Mouse (Mus musculus): ENCODE measurements at regions not wholly inside any gene's neighbourhood (a gene's known extent, or its start where the extent isn't known, plus 50 kb on each side); places are given as distances from the start of the nearest gene placed in this dataset.

DNA sequence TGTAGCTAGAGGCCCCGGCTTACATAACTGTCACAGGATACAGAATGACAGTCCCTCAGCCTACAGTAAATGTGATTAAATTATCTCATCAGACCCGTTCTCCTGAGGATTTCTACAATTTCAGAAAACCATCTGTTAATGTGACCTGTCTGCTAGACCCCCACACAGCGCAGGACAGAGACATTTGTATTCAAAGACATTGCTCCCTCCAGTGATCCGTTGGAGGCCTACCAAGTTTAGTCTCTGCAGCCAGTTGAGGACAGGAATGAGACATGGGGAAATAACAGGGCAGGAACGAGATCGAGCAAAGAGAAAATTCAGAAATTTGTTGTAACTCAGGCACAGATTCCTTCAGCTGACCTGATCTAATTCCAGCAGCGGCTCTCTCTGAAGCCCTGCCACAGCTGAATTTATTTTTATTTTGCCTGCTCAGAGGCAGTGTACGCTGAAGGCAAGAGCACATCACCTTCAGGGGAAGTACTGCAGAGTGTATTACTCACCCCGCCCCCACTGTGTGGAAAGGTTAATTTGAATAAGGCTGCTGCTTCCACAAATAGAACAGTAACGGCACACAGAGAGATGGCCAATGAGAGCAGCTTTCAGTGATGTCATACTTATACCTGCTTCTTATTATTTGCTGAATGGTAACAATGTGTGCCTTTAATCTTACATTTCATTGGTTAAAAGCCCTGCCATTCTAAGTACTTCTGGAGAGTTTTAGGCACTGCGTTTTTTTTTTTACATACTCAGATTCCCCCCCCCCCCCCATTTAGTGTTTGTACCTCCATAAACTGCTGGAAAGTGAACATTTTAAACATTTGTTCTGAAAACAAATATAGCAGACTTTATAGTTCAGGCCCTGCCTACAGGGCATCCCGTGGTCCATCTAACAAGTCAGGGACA lies 176.9 kb upstream of the Klf12 start:
- H3K4me1 ChIP-seq (ENCODE audit: control insufficient read depth, insufficient read depth, insufficient read length) = peaks cover 9% of the 10 kb centered on the region; the same call in 1 of the 2 replicates
- no peak for TF ChIP-seq CTCF (IDR thresholded peaks at IDR 0.05; ENCODE audit: extremely low read depth, insufficient read depth, insufficient read length, insufficient replicate concordance)
- no peak for TF ChIP-seq POLR2A (IDR thresholded peaks at IDR 0.05; ENCODE audit: low read depth, low read length)
- no peak overlapping the region; the same call in 1 of the 2 replicates for H3K27ac ChIP-seq (ENCODE audit: insufficient read depth, low read length)
- H3K27me3 ChIP-seq (ENCODE audit: control insufficient read depth, insufficient read depth, low read length) = no peaks in the 10 kb centered on the region
- 21% methylated on average over 12 of the region's 12 CpGs for WGBS
- no peaks in the 10 kb centered on the region for H3K36me3 ChIP-seq (ENCODE audit: control insufficient read depth, insufficient read depth, low read length)
- DNase-seq (ENCODE audit: low read depth in 1 of 2, low spot score in 2 of 2) = peak; percentile 65 to 71
- H3K4me3 ChIP-seq (ENCODE audit: extremely low read depth, insufficient read depth, insufficient read length) = no peak overlapping the region

GRCm38 (mm10) chr14:100459601-100460290 lies 175.3 kb upstream of the Klf12 start:
- no peak for DNase-seq (ENCODE audit: low read depth in 1 of 2, low spot score in 2 of 2)
- Histone ChIP-seq H3K4me1 (ENCODE audit: control insufficient read depth, insufficient read depth, insufficient read length) (peaks cover 9% of the 10 kb centered on the region; the same call in 1 of the 2 replicates), H3K27ac (ENCODE audit: insufficient read depth, low read length) (peak overlapping the region; percentile 25), H3K27me3 (ENCODE audit: control insufficient read depth, insufficient read depth, low read length) (no peaks in the 10 kb centered on the region), H3K36me3 (ENCODE audit: control insufficient read depth, insufficient read depth, low read length) (no peaks in the 10 kb centered on the region), H3K4me3 (ENCODE audit: extremely low read depth, insufficient read depth, insufficient read length) (no peak overlapping the region)
- 19% methylated on average over 8 of the region's 8 CpGs for WGBS
- TF ChIP-seq CTCF (IDR thresholded peaks at IDR 0.05; ENCODE audit: extremely low read depth, insufficient read depth, insufficient read length, insufficient replicate concordance) (no peak), POLR2A (IDR thresholded peaks at IDR 0.05; ENCODE audit: low read depth, low read length) (no peak)

- Histone ChIP-seq H3K36me3 (ENCODE audit: control insufficient read depth, insufficient read depth, low read length) (no peaks in the 10 kb centered on the region), H3K4me1 (ENCODE audit: control insufficient read depth, insufficient read depth, insufficient read length) (peaks cover 9% of the 10 kb centered on the region; the same call in 1 of the 2 replicates), H3K27ac (ENCODE audit: insufficient read depth, low read length) (no peak overlapping the region), H3K27me3 (ENCODE audit: control insufficient read depth, insufficient read depth, low read length) (no peaks in the 10 kb centered on the region), H3K4me3 (ENCODE audit: extremely low read depth, insufficient read depth, insufficient read length) (no peak overlapping the region)
- no peak for TF ChIP-seq CTCF (IDR thresholded peaks at IDR 0.05; ENCODE audit: extremely low read depth, insufficient read depth, insufficient read length, insufficient replicate concordance)
- no peak for TF ChIP-seq POLR2A (IDR thresholded peaks at IDR 0.05; ENCODE audit: low read depth, low read length)
- DNase-seq (ENCODE audit: low read depth in 1 of 2, low spot score in 2 of 2) = peak; percentile 41 to 67
- 38% methylated on average over 9 of the region's 9 CpGs for WGBS
These were observed 174.4 kb upstream of the Klf12 start for GRCm38 (mm10) chr14:100458727-100459447.

DNA sequence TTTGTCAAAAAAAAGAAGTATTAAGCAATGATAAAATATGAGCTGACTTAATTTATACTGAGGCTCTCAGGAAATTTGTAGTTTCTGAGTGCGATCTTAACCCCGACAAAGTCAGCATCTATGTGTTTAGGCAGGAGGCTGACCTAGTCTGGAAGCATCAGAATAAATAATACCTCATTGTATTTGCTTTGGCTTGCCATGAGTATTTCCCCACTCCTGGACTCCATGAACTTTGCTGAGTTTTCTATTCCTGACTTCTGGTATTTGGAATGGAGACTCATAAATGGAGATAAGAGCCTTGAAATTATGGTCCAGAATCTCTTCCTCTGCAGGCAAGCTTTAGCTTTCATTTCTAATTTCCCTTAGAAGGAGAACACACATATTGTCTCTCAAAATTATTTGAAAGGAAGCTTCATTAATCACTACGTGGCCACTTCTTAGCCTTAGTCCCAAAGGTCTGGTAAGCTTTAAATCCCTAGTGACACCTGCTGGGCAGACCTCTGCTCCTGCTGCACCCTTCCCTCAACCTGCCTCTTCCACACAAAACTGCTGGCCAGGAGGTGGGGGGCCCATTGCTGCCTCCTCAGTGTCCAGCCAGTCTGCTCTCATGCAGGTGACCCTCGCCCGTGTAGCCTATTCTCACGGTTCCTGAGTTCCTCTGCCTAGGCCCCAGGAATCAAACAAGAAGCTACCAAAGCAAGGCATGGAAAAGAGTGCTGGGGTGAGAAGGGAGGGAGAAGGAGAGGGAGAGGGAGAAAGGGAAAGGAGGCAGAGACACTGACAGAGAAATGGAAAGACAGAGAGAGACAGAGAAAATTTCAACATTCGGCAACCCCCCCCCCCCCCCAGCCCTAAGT lies 173.6 kb upstream of the Klf12 start:
- DNase-seq (ENCODE audit: low read depth in 1 of 2, low spot score in 2 of 2) = no peak
- 72% methylated on average over 7 of the region's 7 CpGs for WGBS
- no peak overlapping the region for H3K27ac ChIP-seq (ENCODE audit: insufficient read depth, low read length)
- TF ChIP-seq POLR2A (IDR thresholded peaks at IDR 0.05; ENCODE audit: low read depth, low read length) (no peak), CTCF (IDR thresholded peaks at IDR 0.05; ENCODE audit: extremely low read depth, insufficient read depth, insufficient read length, insufficient replicate concordance) (no peak)
- peaks cover 9% of the 10 kb centered on the region; the same call in 1 of the 2 replicates for H3K4me1 ChIP-seq (ENCODE audit: control insufficient read depth, insufficient read depth, insufficient read length)
- no peaks in the 10 kb centered on the region for H3K27me3 ChIP-seq (ENCODE audit: control insufficient read depth, insufficient read depth, low read length)
- H3K36me3 ChIP-seq (ENCODE audit: control insufficient read depth, insufficient read depth, low read length) = no peaks in the 10 kb centered on the region
- no peak overlapping the region for H3K4me3 ChIP-seq (ENCODE audit: extremely low read depth, insufficient read depth, insufficient read length)

DNA sequence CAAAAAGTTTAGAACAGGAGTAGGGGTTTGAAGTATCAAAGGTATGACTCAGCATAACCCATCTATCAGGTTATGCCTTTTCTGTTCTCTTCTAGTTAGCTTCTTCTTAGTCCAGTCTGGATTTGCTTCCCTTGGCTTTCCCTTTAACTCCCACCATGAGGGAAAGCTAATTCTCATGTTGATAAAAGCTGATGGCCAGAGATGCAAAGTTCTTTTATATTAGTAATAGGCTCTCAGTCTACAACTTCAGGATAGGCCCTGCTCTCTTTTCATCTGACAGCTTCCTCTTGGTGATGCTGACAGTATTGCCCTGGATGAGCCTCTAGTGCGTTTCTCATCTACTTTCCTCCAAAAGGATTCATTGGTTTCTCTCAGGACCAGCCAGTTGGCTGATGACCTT lies 161.7 kb upstream of the Klf12 start:
- no peak for DNase-seq (ENCODE audit: low read depth in 1 of 2, low spot score in 2 of 2)
- H3K4me3 ChIP-seq (ENCODE audit: extremely low read depth, insufficient read depth, insufficient read length) = no peak overlapping the region
- H3K36me3 ChIP-seq (ENCODE audit: control insufficient read depth, insufficient read depth, low read length) = no peaks in the 10 kb centered on the region
- WGBS = 84% methylated on average over 1 of the region's 1 CpGs
- no peak overlapping the region for H3K27ac ChIP-seq (ENCODE audit: insufficient read depth, low read length)
- TF ChIP-seq POLR2A (IDR thresholded peaks at IDR 0.05; ENCODE audit: low read depth, low read length) = no peak
- TF ChIP-seq CTCF (IDR thresholded peaks at IDR 0.05; ENCODE audit: extremely low read depth, insufficient read depth, insufficient read length, insufficient replicate concordance) = no peak
- H3K27me3 ChIP-seq (ENCODE audit: control insufficient read depth, insufficient read depth, low read length) = no peaks in the 10 kb centered on the region
- no peaks in the 10 kb centered on the region for H3K4me1 ChIP-seq (ENCODE audit: control insufficient read depth, insufficient read depth, insufficient read length)

- DNase-seq (ENCODE audit: low read depth in 1 of 2, low spot score in 2 of 2) = no peak
These were observed 160.4 kb upstream of the Klf12 start for GRCm38 (mm10) chr14:100444848-100445247.

More at GRCm38 (mm10) chr14:100444848-100445247, 160.4 kb upstream of the Klf12 start:
- Histone ChIP-seq H3K27me3 (ENCODE audit: control insufficient read depth, insufficient read depth, low read length) (no peaks in the 10 kb centered on the region), H3K36me3 (ENCODE audit: control insufficient read depth, insufficient read depth, low read length) (no peaks in the 10 kb centered on the region), H3K4me3 (ENCODE audit: extremely low read depth, insufficient read depth, insufficient read length) (no peak overlapping the region), H3K27ac (ENCODE audit: insufficient read depth, low read length) (no peak overlapping the region), H3K4me1 (ENCODE audit: control insufficient read depth, insufficient read depth, insufficient read length) (no peaks in the 10 kb centered on the region)
- no peak for TF ChIP-seq CTCF (IDR thresholded peaks at IDR 0.05; ENCODE audit: extremely low read depth, insufficient read depth, insufficient read length, insufficient replicate concordance)
- TF ChIP-seq POLR2A (IDR thresholded peaks at IDR 0.05; ENCODE audit: low read depth, low read length) = no peak
- WGBS = 88% methylated on average over 3 of the region's 3 CpGs

Measured in spleen, adult 2 months (tissue).